Mouse (Mus musculus): Measurements from ENCODE around the gene Col27a1. TPM values are rescaled to one million over a fixed set of nuclear protein-coding genes. Genes with fewer than 3 reads are reported as not detected.

The Col27a1 gene
- polyA plus RNA-seq (2015; fragmentation: Nextera tagmentation; extraction: Ambion mirVana): 1.6 and 2.1 TPM in 2 replicates

DNA sequence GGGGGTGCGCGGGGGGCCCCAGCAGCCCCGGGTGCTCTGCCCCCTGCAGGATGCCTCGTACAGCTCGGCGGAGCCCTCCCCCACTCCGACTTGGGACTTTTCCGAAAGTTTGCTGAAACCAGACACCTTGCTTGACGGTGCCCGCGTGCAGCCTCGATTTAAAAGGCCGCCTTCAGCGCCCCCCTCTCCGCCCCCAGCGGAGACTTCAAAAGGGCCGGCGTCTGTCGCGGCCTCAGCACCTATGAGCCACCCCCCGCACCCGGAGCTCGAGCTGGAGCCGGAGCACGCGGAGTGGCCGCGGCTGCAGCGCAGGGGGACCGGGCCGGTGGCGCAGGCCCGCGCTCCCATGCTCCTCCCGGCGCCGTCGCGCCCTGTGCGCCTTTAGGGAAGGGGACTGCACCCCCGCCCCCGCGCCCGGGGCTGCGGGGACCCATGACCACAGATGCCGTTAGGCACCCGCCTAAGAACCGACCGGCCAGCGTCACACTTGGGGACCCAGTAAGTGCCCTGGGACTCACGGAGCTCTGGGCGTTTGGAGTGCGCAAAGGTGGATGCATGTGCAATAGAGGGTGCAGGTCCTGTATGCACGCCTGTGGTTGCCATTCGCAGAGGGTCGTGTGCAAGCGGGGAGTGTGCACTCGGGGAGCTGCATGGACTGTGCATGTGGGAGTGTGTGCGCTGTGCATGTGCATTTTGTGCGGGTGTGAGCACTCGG, at the start of gene Col27a1:
TSS of gene Col27a1 (plus strand) at position 98 of the 715 bp plus-strand sequence.
- H3K4me2 ChIP-seq (ENCODE audit: low read depth, low read length): peak within 1 kb of the TSS; percentile 67
- no peaks in the 10 kb centered on the region for H3K9me3 ChIP-seq (replicated peaks; ENCODE audit: control insufficient read depth, low read length)
- no peak within 1 kb of the TSS for H3K9ac ChIP-seq (ENCODE audit: low read depth, low read length)
- peak; percentile 17; the same call in 1 of the 2 replicates for ATAC-seq (ENCODE audit: low read depth)
- no peak within 1 kb of the TSS for H3K27ac ChIP-seq (ENCODE audit: low read length)
- H3K4me3 ChIP-seq (ENCODE audit: low read depth, low read length): peak within 1 kb of the TSS; percentile 43
- WGBS (ENCODE audit: insufficient replicate concordance): under 1% methylated on average over 61 of the region's 61 CpGs
- no peaks in the 10 kb centered on the region for H3K36me3 ChIP-seq (ENCODE audit: control insufficient read depth, insufficient read depth)
- peaks cover 37% of the 10 kb centered on the region for H3K27me3 ChIP-seq (ENCODE audit: control insufficient read depth, insufficient read depth, low read depth, low read length)
- H3K4me1 ChIP-seq (ENCODE audit: control insufficient read depth, low read depth, low read length): no peaks in the 10 kb centered on the region; the same call in 1 of the 2 replicates

DNA sequence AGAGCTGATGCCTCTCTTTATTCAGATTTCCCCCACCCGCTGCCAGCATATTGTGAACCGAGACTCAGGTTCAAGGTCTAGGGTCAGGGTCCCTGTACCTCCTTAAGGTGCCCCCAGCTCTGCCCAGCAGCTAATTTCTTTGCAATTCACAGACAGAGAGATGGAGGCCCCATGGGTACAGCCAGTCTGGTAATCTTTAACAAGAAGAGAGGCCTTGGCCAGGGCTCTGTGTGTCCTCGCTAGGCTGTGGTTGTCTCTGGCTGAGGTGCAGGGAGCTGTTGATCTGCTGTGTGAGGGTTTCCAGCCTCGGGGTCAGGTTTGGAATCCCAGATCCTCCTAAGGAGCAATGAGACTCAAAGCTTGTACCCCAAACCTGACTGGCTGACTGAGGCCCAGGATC, 48.2 kb upstream of the Col27a1 start:
- Histone ChIP-seq H3K9ac (ENCODE audit: low read depth, low read length) (no peak overlapping the region), H3K27me3 (ENCODE audit: control insufficient read depth, insufficient read depth, low read depth, low read length) (no peaks in the 10 kb centered on the region), H3K36me3 (ENCODE audit: control insufficient read depth, insufficient read depth) (no peaks in the 10 kb centered on the region), H3K4me2 (ENCODE audit: low read depth, low read length) (no peak overlapping the region), H3K4me3 (ENCODE audit: low read depth, low read length) (no peak overlapping the region), H3K9me3 (replicated peaks; ENCODE audit: control insufficient read depth, low read length) (no peaks in the 10 kb centered on the region), H3K27ac (ENCODE audit: low read length) (no peak overlapping the region), H3K4me1 (ENCODE audit: control insufficient read depth, low read depth, low read length) (no peaks in the 10 kb centered on the region)
- WGBS (ENCODE audit: insufficient replicate concordance): 59% methylated on average over 4 of the region's 4 CpGs
- ATAC-seq (ENCODE audit: low read depth): no peak

DNA sequence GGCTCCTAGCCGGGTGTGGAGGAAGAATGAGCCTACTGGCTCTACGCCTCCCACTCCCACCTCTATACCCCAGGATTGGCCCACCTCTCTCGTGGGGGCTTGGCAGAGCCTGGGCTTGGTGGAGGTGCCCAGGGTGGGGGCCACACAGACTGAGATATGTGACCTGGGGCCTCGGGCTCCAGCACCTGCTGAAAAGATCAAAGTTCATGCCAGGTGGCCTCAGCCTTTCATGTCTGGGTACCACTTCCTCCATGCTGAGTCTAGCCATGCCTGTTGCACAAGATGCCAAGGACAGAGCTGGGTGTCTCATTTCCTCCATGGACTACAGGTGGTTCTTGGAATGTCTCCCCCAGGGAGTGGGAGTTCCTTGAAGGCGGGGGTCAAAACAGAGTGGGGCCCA, 47.5 kb upstream of the Col27a1 start:
- H3K4me3 ChIP-seq (ENCODE audit: low read depth, low read length): no peak overlapping the region
- no peaks in the 10 kb centered on the region for H3K36me3 ChIP-seq (ENCODE audit: control insufficient read depth, insufficient read depth)
- no peak for ATAC-seq (ENCODE audit: low read depth)

DNA sequence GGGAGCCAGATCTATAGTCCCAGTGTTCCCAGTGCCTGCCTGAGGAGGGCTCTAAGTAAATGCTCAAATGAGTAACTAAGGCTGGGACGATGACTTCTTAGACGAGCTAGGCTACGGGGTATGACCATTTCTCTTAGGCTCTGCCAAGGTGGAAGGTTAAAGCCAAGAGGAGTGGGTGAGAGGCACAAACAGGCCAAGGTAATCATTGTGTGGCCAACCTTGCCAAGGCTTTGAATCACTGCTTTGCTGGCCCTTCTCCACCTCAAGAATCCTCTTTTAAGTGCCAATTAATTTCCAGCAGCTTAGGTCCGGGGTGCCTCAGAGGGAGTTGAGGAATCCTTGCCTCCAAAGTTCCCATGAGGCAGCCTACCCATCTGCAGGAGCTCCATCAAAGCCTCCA, 43.7 kb upstream of the Col27a1 start:
- no peak for ATAC-seq (ENCODE audit: low read depth)
- Histone ChIP-seq H3K27ac (ENCODE audit: low read length) (no peak overlapping the region), H3K36me3 (ENCODE audit: control insufficient read depth, insufficient read depth) (no peaks in the 10 kb centered on the region), H3K4me1 (ENCODE audit: control insufficient read depth, low read depth, low read length) (no peaks in the 10 kb centered on the region), H3K4me2 (ENCODE audit: low read depth, low read length) (no peak overlapping the region), H3K9ac (ENCODE audit: low read depth, low read length) (no peak overlapping the region), H3K4me3 (ENCODE audit: low read depth, low read length) (no peak overlapping the region), H3K9me3 (replicated peaks; ENCODE audit: control insufficient read depth, low read length) (no peaks in the 10 kb centered on the region), H3K27me3 (ENCODE audit: control insufficient read depth, insufficient read depth, low read depth, low read length) (no peaks in the 10 kb centered on the region)
- WGBS (ENCODE audit: insufficient replicate concordance): 70% methylated on average over 4 of the region's 4 CpGs

More for the DNA sequence above, 47.5 kb upstream of the Col27a1 start:
- no peak overlapping the region for H3K9ac ChIP-seq (ENCODE audit: low read depth, low read length)
- H3K27me3 ChIP-seq (ENCODE audit: control insufficient read depth, insufficient read depth, low read depth, low read length): no peaks in the 10 kb centered on the region
- no peaks in the 10 kb centered on the region for H3K4me1 ChIP-seq (ENCODE audit: control insufficient read depth, low read depth, low read length)
- no peaks in the 10 kb centered on the region for H3K9me3 ChIP-seq (replicated peaks; ENCODE audit: control insufficient read depth, low read length)
- no peak overlapping the region for H3K27ac ChIP-seq (ENCODE audit: low read length)
- H3K4me2 ChIP-seq (ENCODE audit: low read depth, low read length): no peak overlapping the region
- WGBS (ENCODE audit: insufficient replicate concordance): 51% methylated on average over 5 of the region's 5 CpGs

DNA sequence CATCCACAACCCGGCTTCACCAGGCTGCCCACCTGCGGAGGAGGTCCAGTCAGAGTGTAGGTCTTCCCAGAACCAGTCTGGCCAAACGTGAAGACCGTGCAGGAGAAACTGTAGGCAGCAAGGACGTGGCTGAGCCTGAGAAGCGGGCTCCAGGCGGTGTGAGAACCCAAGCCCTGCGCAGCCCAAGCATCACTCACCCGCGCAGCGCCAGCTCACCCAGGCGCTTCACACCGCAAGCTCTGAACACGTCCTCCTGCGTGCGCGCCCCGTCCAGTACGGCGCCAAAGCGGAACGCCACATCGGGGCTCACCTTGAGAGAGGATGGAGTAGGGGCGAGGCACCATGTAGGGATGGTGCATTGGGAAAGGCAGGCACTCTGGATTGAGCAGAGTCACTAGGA, 42.7 kb upstream of the Col27a1 start:
- Histone ChIP-seq H3K4me3 (ENCODE audit: low read depth, low read length) (peak overlapping the region; percentile 32), H3K9me3 (replicated peaks; ENCODE audit: control insufficient read depth, low read length) (no peaks in the 10 kb centered on the region), H3K4me2 (ENCODE audit: low read depth, low read length) (peak overlapping the region; percentile 33), H3K27ac (ENCODE audit: low read length) (no peak overlapping the region), H3K27me3 (ENCODE audit: control insufficient read depth, insufficient read depth, low read depth, low read length) (no peaks in the 10 kb centered on the region), H3K36me3 (ENCODE audit: control insufficient read depth, insufficient read depth) (no peaks in the 10 kb centered on the region), H3K9ac (ENCODE audit: low read depth, low read length) (no peak overlapping the region), H3K4me1 (ENCODE audit: control insufficient read depth, low read depth, low read length) (no peaks in the 10 kb centered on the region)
- ATAC-seq (ENCODE audit: low read depth): no peak
- 40% methylated on average over 24 of the region's 24 CpGs for WGBS (ENCODE audit: insufficient replicate concordance)

DNA sequence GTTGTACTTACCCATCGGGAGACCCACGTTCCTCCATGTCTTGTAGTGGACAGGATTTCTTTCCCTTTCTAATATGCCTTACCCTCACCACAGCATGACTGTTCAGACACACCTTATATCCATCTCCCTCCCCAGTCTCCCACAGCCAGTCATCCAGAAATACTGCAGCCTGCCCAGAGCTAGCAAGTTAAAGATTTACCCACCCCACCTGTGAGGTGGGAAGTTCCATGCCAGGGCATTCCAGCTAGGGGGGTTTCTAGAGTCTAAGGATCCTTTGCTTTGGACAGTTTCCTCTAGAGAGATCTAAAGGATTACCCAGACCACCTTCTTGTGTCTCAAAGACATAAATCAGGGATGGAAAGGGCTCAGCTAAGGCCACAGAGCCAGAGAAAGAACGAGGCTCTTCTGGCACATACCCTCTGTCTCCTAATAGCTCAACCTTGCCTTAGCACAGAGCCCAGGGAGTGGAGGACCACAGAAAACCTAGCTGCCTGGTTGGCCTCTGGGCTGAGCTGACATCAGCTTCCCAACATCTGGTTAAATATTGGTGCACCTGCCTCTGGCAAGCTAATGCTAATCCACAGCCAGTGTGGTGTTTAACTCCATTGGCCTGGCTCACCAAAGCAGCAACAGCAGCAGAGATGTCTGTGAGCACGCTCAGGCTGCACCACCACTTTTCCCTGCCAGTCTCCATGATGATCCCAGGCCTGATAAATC, 41.7 kb upstream of the Col27a1 start, which contains the start of gene Kif12:
TSS of gene Kif12 (minus strand) at position 163 of the 717 bp plus-strand sequence.
- H3K36me3 ChIP-seq (ENCODE audit: control insufficient read depth, insufficient read depth): no peaks in the 10 kb centered on the region
- H3K4me2 ChIP-seq (ENCODE audit: low read depth, low read length): peak within 1 kb of the TSS; percentile 33
- ATAC-seq (ENCODE audit: low read depth): peak; percentile 93
- H3K4me1 ChIP-seq (ENCODE audit: control insufficient read depth, low read depth, low read length): no peaks in the 10 kb centered on the region
- H3K4me3 ChIP-seq (ENCODE audit: low read depth, low read length): peak within 1 kb of the TSS; percentile 32
- WGBS (ENCODE audit: insufficient replicate concordance): 48% methylated on average over 4 of the region's 4 CpGs
- peak within 1 kb of the TSS; percentile 48; the same call in 1 of the 2 replicates for H3K27ac ChIP-seq (ENCODE audit: low read length)
- H3K9ac ChIP-seq (ENCODE audit: low read depth, low read length): no peak within 1 kb of the TSS
- H3K27me3 ChIP-seq (ENCODE audit: control insufficient read depth, insufficient read depth, low read depth, low read length): no peaks in the 10 kb centered on the region
- no peaks in the 10 kb centered on the region for H3K9me3 ChIP-seq (replicated peaks; ENCODE audit: control insufficient read depth, low read length)

DNA sequence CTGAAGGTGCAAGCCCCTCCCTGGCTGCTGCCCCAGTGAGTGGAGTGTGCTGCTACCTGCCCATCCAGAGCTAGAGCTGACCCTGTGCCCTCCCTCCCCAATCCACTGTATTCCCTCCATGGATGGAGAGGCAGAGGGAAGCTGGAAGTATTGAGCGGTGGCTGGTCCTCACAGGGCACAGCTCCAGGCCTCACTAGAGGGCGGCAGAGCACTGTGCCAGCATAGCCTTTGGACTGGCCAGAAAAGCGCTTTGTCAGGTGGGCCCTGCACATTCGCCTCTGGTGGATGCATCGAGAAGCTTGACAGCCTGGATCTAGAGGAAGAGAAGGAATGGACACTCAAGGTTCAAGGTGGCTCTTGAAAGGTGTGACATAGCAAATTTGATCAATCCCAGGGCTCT, 32.2 kb upstream of the Col27a1 start:
- WGBS (ENCODE audit: insufficient replicate concordance): 10% methylated on average over 5 of the region's 5 CpGs
- H3K36me3 ChIP-seq (ENCODE audit: control insufficient read depth, insufficient read depth): no peaks in the 10 kb centered on the region
- H3K9ac ChIP-seq (ENCODE audit: low read depth, low read length): no peak overlapping the region
- H3K9me3 ChIP-seq (replicated peaks; ENCODE audit: control insufficient read depth, low read length): no peaks in the 10 kb centered on the region
- H3K27me3 ChIP-seq (ENCODE audit: control insufficient read depth, insufficient read depth, low read depth, low read length): no peaks in the 10 kb centered on the region
- H3K4me1 ChIP-seq (ENCODE audit: control insufficient read depth, low read depth, low read length): no peaks in the 10 kb centered on the region
- H3K4me3 ChIP-seq (ENCODE audit: low read depth, low read length): no peak overlapping the region
- no peak overlapping the region for H3K27ac ChIP-seq (ENCODE audit: low read length)
- no peak overlapping the region for H3K4me2 ChIP-seq (ENCODE audit: low read depth, low read length)
- peak; percentile 46 for ATAC-seq (ENCODE audit: low read depth)

DNA sequence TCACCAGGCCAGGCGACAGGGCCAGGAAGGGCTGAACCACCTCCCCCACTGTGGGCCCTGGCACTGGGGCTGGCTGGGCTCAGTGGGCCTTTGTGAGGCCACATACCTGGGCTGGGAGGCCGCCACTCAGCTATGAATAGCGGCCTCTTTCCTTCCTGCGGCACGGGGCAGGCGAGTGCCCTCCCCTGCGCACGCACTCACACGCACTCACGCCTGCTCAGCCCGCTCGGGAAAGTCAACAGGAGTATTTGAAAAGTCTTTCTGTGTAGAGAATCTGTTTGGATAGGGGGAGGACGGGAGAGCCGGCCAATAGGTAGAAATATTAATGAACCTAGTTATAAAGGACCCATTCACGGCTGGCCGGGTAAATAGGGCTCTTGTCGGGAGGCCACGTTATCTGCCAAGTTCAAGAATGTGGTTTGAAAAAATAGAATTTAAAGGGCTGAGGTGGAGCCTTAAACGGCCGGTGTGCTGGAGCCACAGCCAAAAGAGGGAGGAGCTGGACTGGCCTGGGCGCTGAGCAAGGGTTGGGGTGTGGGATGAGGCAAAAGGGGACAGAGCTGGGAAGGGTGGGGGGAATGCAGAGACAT, 27.4 kb upstream of the Col27a1 start:
- peak; percentile 86 for ATAC-seq (ENCODE audit: low read depth)
- H3K4me2 ChIP-seq (ENCODE audit: low read depth, low read length): peak overlapping the region; percentile 27; the same call in 1 of the 2 replicates
- WGBS (ENCODE audit: insufficient replicate concordance): 52% methylated on average over 21 of the region's 21 CpGs
- no peaks in the 10 kb centered on the region for H3K36me3 ChIP-seq (ENCODE audit: control insufficient read depth, insufficient read depth)
- no peak overlapping the region for H3K9ac ChIP-seq (ENCODE audit: low read depth, low read length)
- H3K4me3 ChIP-seq (ENCODE audit: low read depth, low read length): no peak overlapping the region
- H3K27me3 ChIP-seq (ENCODE audit: control insufficient read depth, insufficient read depth, low read depth, low read length): no peaks in the 10 kb centered on the region
- peak overlapping the region; percentile 56 for H3K27ac ChIP-seq (ENCODE audit: low read length)
- H3K9me3 ChIP-seq (replicated peaks; ENCODE audit: control insufficient read depth, low read length): no peaks in the 10 kb centered on the region
- H3K4me1 ChIP-seq (ENCODE audit: control insufficient read depth, low read depth, low read length): no peaks in the 10 kb centered on the region

DNA sequence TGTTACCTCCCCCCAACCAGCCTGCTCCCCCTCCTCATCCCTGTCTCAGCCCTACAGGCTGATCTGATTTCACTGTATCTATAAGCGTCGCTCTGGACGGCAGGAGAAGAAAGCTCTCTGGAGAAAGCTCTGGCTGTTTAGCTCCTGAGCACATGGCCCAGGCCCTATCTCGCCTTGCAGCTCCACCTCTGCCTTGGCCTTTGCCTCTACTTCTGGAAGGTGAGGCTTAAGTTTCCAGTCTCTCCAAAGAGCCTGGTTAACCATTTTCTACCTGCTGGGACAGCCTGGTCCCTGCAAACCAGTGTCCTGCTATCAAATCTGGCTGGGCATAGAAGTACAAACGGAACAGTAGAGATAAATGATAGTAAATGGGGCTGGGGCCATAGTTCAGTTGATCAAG, 22.2 kb upstream of the Col27a1 start:
- H3K27ac ChIP-seq (ENCODE audit: low read length): no peak overlapping the region
- H3K4me3 ChIP-seq (ENCODE audit: low read depth, low read length): no peak overlapping the region
- H3K4me2 ChIP-seq (ENCODE audit: low read depth, low read length): no peak overlapping the region
- no peaks in the 10 kb centered on the region for H3K36me3 ChIP-seq (ENCODE audit: control insufficient read depth, insufficient read depth)
- ATAC-seq (ENCODE audit: low read depth): no peak
- H3K9ac ChIP-seq (ENCODE audit: low read depth, low read length): no peak overlapping the region
- H3K27me3 ChIP-seq (ENCODE audit: control insufficient read depth, insufficient read depth, low read depth, low read length): no peaks in the 10 kb centered on the region
- H3K4me1 ChIP-seq (ENCODE audit: control insufficient read depth, low read depth, low read length): no peaks in the 10 kb centered on the region
- H3K9me3 ChIP-seq (replicated peaks; ENCODE audit: control insufficient read depth, low read length): no peaks in the 10 kb centered on the region
- 44% methylated on average over 5 of the region's 5 CpGs for WGBS (ENCODE audit: insufficient replicate concordance)

Measured in liver, embryonic 16.5 days (tissue).